Mouse (Mus musculus): ENCODE measurements around the gene Ier2. TPM values are rescaled to one million over a fixed set of nuclear protein-coding genes. Genes with fewer than 3 reads are reported as not detected.

Ier2 gene
- total RNA-seq, 2 experiments from 2014 or later, result 8.8 to 9.6 TPM

DNA sequence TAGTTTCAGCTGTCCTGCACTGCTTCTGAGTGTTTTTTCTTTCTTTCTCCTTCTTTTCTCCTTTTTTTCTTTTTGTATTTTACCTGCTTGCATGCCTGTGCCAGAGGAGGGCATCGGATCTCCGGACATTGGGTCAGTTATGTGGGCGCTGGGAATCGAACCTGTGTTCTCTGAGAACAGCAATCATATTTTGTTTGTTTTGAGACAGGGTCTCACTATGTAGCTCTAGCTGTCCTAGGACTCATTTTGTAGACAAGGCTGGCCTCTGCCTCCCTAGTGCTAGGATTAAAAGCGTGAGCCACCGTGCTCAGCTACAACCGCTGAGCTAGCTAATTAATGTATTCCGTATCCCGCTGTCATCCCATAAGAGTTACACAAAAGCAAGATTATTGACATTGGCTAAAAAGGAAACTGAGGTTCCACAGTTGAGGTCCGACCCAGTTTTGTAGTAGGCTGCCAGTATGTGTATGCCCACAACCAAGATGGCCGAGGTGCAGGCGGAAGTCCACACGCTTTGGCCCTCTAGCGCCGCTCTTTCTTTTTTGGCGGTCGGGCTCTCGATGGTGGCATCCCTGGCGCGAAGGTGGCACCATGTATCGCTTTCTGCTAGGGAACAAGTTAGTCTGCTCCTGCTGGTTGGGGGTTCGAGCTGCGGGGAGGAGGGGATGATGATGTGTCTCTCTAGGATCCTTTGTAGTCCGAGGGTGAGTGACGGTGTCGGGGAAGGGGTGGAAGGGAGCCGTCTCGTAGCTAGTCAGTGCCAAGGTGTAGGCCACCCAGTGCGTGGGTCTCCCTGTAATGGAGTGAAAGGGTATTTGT, 2.1 kb upstream of the Ier2 start:
- peak; percentile 66 to 76 for DNase-seq (ENCODE audit: extremely low spot score in 1 of 2, low spot score in 1 of 2)

GRCm38 (mm10) chr8:84663483-84664327, 1.1 kb upstream of the Ier2 start:
- peak; percentile 89 to 90 for DNase-seq (ENCODE audit: extremely low spot score in 1 of 2, low spot score in 1 of 2)

DNA sequence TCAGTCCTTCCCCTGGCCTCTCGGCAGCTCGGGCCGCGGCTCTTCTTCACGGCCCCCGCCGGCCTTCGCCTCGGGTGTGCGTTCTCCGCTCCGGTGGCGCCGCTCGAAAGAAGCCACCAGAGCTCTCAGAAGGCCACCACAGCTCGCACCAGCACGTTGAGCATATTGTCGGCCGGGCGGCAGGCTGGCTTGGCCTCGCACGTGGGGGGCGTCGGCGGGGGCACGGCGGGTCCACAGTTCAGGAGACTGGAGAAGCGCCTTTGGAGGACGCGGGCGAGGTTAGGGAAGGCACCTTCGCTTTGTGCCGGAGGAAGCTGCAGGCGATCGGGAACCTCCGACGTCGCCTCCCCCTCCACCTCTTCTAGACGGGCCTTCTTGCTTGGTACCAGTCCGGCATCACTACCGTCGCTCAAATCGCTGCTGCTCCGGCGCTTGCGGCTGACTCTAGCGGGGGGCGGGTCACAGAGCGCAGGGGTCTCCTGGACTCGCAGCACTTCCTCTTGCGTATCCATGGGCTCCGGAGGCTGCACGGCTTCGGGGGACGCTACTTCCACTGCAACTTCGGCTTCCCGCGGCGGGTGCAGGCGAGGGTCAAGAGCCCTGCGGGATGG, 586 bp downstream of the Ier2 start:
- DNase-seq (ENCODE audit: extremely low spot score in 1 of 2, low spot score in 1 of 2), result no peak

GRCm38 (mm10) chr8:84661458-84661871, 1.2 kb downstream of the Ier2 start:
- DNase-seq (ENCODE audit: extremely low spot score in 1 of 2, low spot score in 1 of 2), result no peak

- no peak for DNase-seq (ENCODE audit: extremely low spot score in 1 of 2, low spot score in 1 of 2)
Measured at GRCm38 (mm10) chr8:84660819-84661457, 1.7 kb downstream of the Ier2 start.

GRCm38 (mm10) chr8:84659936-84660818, 2.5 kb downstream of the Ier2 start:
- DNase-seq (ENCODE audit: extremely low spot score in 1 of 2, low spot score in 1 of 2), result no peak

DNA sequence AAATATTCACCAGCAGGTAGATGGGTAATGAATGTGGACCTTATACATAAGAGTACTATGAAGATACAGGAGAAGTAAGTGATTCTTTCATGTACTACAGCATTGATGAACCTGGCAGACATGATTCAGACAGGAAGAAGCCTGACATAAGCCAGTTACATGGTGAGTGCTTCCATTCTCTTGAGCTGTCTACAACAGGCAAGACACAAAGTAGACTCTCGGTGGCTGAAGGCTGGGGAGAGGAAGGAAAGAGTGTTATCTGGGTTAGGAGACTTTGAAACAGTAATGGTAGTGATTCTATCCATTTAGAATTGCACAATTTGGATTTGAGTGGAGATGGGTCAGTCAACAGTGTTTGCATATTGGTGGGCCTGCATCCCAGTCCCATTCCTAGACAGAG, 3.7 kb downstream of the Ier2 start:
- no peak for DNase-seq (ENCODE audit: extremely low spot score in 1 of 2, low spot score in 1 of 2)

DNA sequence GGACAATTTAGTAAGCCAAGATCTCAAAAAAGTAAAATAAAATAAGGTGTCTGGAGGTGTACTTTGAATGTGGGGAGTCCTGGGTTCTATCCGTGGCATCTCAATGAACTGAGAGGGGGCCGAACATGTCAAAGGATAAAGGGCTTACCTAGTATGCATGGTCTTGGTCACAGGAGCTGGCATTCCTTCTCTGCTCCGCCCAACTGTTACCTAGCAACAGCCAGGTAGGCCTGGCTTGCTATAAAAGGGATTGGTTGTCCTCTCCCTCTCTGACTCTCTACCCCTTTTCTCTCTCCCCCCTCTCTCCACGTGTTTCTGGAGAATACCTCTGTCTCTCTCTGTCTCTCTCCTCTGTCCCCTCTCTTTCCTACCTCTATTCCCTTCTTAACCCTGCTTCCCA, 5.0 kb downstream of the Ier2 start:
- DNase-seq (ENCODE audit: extremely low spot score in 1 of 2, low spot score in 1 of 2), result no peak

DNA sequence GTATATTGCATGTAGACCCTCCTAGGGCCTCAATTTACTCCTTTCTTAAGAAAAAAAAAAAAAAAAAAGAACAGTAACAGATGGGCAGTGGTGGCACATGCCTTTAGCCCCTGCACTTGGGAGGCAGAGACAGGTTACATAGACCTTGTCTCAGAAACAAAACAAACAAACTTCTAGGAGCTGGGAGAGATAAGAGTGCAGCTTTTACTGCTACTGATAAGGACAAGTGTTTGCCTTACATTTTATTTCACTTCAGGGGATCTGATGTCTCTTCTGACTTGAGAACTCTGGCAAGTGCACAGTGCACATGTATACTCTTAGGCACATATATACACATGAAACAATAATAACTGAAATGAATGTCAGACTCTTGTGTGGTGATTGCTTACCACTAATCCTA, 5.4 kb downstream of the Ier2 start:
- no peak for DNase-seq (ENCODE audit: extremely low spot score in 1 of 2, low spot score in 1 of 2)

- no peak for DNase-seq (ENCODE audit: extremely low spot score in 1 of 2, low spot score in 1 of 2)
Measured at GRCm38 (mm10) chr8:84656641-84657126, 6.0 kb downstream of the Ier2 start.

GRCm38 (mm10) chr8:84656191-84656525, 6.5 kb downstream of the Ier2 start:
- no peak for DNase-seq (ENCODE audit: extremely low spot score in 1 of 2, low spot score in 1 of 2)

DNA sequence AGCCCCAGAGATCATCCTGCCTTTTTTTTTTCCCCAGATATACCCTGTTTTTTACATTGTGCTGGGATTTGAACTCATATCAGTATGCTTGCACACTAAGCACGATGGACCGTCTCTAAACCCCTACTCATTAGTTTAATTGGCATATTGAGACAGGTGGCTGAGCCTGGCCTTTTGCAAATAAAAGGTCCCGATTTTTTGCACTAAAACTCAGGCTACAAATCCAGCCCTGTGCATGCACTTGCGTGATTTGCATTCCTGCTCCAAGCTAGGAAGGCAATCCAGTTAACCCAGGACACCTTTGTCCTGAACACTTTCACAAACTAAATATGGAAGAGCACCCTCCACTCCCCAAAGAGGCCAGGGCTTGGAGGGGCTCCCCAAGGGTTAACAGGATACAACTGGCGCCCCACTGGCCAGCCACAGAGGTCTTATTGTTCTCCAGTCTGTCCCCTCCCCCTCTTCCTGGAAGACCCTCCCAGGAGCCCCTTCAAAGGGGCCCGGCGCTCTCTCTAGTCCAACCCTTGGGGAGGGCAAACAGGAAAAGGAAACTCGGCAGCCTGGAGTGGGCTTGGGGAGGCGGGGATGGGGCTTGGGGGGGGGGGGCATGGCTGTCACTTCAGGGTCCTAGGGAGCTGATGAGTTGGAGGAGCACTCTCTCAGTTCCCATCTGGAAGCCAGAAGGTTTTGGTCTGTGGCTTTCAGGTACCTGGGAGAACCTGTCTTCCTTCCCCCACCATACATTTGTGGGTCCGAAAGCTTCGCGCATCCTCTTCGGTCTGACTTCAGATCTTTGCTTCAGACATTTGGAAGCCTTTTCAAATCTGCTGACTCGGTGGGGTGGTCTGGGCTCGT, 7.1 kb downstream of the Ier2 start:
- DNase-seq (ENCODE audit: extremely low spot score in 1 of 2, low spot score in 1 of 2), result no peak

- DNase-seq (ENCODE audit: extremely low spot score in 1 of 2, low spot score in 1 of 2), result no peak
Measured at GRCm38 (mm10) chr8:84654597-84654996, 8.1 kb downstream of the Ier2 start.

DNA sequence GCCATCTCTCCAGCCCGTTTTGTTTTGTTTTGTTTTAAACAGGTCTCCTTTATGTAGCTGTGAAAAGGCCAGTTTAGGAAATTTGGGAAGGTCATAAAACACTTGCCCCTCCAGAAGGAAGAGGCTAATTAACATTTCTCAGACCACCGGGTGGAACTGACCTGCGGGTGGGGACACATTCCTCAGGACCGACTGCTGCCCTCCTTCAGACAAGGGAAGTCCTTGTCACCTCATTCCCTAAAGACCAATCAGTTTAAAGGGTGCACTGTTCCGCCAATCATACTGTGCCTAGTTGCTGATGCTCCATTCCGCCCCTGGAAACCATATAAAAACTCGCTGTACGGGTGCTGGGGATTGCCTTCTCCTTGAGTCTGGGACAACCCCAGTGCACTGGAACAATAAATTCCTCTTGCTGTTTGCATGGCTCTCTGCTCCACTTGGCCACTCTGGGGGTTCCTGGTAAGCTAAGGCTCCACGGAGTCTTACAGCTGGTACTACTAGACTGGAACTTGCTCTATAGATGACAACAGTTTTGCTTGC, 9.5 kb downstream of the Ier2 start:
- DNase-seq (ENCODE audit: extremely low spot score in 1 of 2, low spot score in 1 of 2), result no peak

- DNase-seq (ENCODE audit: extremely low spot score in 1 of 2, low spot score in 1 of 2), result no peak
Measured at GRCm38 (mm10) chr8:84650213-84650612, 12.4 kb downstream of the Ier2 start.

GRCm38 (mm10) chr8:84647461-84647901, 15.2 kb downstream of the Ier2 start:
- no peak for DNase-seq (ENCODE audit: extremely low spot score in 1 of 2, low spot score in 1 of 2)

- DNase-seq (ENCODE audit: extremely low spot score in 1 of 2, low spot score in 1 of 2), result no peak
Measured at GRCm38 (mm10) chr8:84646800-84647199, 15.9 kb downstream of the Ier2 start.

GRCm38 (mm10) chr8:84643019-84643418, 19.6 kb downstream of the Ier2 start:
- DNase-seq (ENCODE audit: extremely low spot score in 1 of 2, low spot score in 1 of 2), result no peak
